20 mouse cellular contexts compared by ENCODE assay signal in the genomic region with DNA sequence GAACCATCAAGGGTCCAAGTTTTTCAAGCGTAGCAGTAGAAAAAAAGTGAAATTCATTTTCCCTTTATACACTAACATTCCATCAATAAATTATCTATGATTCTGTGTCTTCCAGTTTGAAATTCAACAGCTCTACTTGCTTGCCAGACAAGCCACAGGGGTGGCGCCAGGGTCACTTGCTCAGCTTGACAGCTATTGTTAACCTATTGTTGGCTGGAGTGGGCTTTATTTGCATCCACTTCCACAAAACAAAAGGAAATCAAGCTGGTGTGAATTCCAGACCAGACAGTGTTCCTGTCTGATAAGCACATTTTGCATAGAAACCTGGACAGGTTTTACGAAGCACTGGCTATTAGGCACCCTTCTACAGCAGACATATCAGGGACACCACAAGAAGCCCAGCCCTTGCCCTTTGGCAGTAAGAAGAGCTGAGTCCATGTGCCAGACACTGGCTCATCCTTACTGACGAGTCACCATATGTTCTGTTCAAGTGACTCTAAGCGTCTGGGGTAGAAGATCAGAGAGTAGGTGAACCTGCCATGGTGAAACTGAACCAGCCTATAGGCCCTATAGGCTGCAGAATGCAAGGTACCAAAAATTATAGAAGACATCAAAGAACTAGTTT.
DNase-seq lines count a peak whose midpoint lies in the region; ATAC-seq and TF ChIP-seq lines count a peak whose summit lies in the region.
"Had no signal": no experiment of that assay in that cellular context is flagged by ENCODE, and none has a peak within 500 bp of the region (broad histone marks: within the 10 kb centered on the region; RNA-seq: fewer than 3 reads in every experiment).

No protein-coding gene starts in this region.

- H3K27me3 ChIP-seq in hindbrain, embryonic 11.5 days (ENCODE audit: control insufficient read depth, insufficient read depth, low read length), result no peaks in the 10 kb centered on the region
- H3K27me3 ChIP-seq in hindbrain, embryonic 16.5 days (replicated peaks; ENCODE audit: control insufficient read depth, insufficient read depth, low read length), result no peaks in the 10 kb centered on the region
- H3K27me3 ChIP-seq in ES-Bruce4 (ENCODE audit: control insufficient read depth, insufficient read depth, low read length, poor library complexity, severe bottlenecking), result no peaks in the 10 kb centered on the region
- H3K27me3 ChIP-seq in liver, embryonic 11.5 days (replicated peaks; ENCODE audit: control insufficient read depth, insufficient read depth, low read length), result no peaks in the 10 kb centered on the region
- H3K27me3 ChIP-seq: embryonic facial prominence, embryonic 13.5 days; limb, embryonic 12.5 days; liver, embryonic 15.5 days; neural tube, embryonic 13.5 days; stomach, embryonic 15.5 days had no signal

- peak; percentile 65 for DNase-seq in hindbrain, embryonic 11.5 days (ENCODE audit: low spot score)
- DNase-seq in brain, embryonic 14.5 days (ENCODE audit: low read depth), result peak; percentile 35
- peak; percentile 41 for DNase-seq in embryo, embryonic 10 days (ENCODE audit: low spot score)
- no peak for DNase-seq in frontal cortex, adult 2 months (ENCODE audit: extremely low spot score in 1 of 2, low spot score in 1 of 2)
- no peak for DNase-seq in right cerebral cortex, adult 18-20 months
- no peak for DNase-seq in liver, embryonic 11.5 days (ENCODE audit: low spot score)
- DNase-seq: adrenal gland, postnatal 36 days; gastrocnemius, postnatal 36 days; heart, postnatal 36 days; lung, postnatal 36 days had no signal

- no peak overlapping the region for H3K9ac ChIP-seq in hindbrain, embryonic 11.5 days (ENCODE audit: low read depth, low read length)
- no peak overlapping the region for H3K9ac ChIP-seq in hindbrain, embryonic 16.5 days (ENCODE audit: low read depth, low read length)
- H3K9ac ChIP-seq in ES-Bruce4 (ENCODE audit: low read depth, poor library complexity, severe bottlenecking), result no peak overlapping the region
- no peak overlapping the region for H3K9ac ChIP-seq in liver, embryonic 11.5 days (ENCODE audit: low read depth, low read length)
- H3K9ac ChIP-seq: embryonic facial prominence, embryonic 13.5 days; limb, embryonic 12.5 days; liver, embryonic 15.5 days; neural tube, embryonic 13.5 days; stomach, embryonic 15.5 days had no signal

- 39% methylated on average over 5 of the region's 5 CpGs for WGBS in hindbrain, embryonic 11.5 days
- WGBS in hindbrain, embryonic 16.5 days, result 34% methylated on average over 5 of the region's 5 CpGs
- 69% methylated on average over 5 of the region's 5 CpGs for WGBS in liver, embryonic 11.5 days

- no peaks in the 10 kb centered on the region for H3K36me3 ChIP-seq in hindbrain, embryonic 11.5 days (ENCODE audit: control insufficient read depth, insufficient read depth, low read length)
- no peaks in the 10 kb centered on the region for H3K36me3 ChIP-seq in hindbrain, embryonic 16.5 days (ENCODE audit: control insufficient read depth, insufficient read depth, low read length)
- no peaks in the 10 kb centered on the region for H3K36me3 ChIP-seq in ES-Bruce4 (ENCODE audit: control insufficient read depth, insufficient read depth, low read length, poor library complexity, severe bottlenecking)
- H3K36me3 ChIP-seq in liver, embryonic 11.5 days (ENCODE audit: control insufficient read depth, insufficient read depth, low read length), result no peaks in the 10 kb centered on the region
- H3K36me3 ChIP-seq: embryonic facial prominence, embryonic 13.5 days; limb, embryonic 12.5 days; liver, embryonic 15.5 days; neural tube, embryonic 13.5 days; stomach, embryonic 15.5 days had no signal

- no peak for TF ChIP-seq CTCF in ES-Bruce4 (IDR thresholded peaks at IDR 0.05; ENCODE audit: low read depth, low read length)
- no peak for TF ChIP-seq CTCF in brain, embryonic 14.5 days (IDR thresholded peaks at IDR 0.05; ENCODE audit: borderline replicate concordance, extremely low read depth, insufficient read depth, insufficient read length)

- TF ChIP-seq POLR2A in ES-Bruce4 (IDR thresholded peaks at IDR 0.05; ENCODE audit: insufficient read depth, low read length), result no peak
- TF ChIP-seq POLR2A in brain, embryonic 14.5 days (IDR thresholded peaks at IDR 0.05; ENCODE audit: borderline replicate concordance, extremely low read depth, insufficient read depth, insufficient read length, poor library complexity, severe bottlenecking), result no peak

- no peak overlapping the region for H3K4me3 ChIP-seq in hindbrain, embryonic 11.5 days (ENCODE audit: low read depth, low read length)
- no peak overlapping the region for H3K4me3 ChIP-seq in hindbrain, embryonic 16.5 days (ENCODE audit: low read length)
- H3K4me3 ChIP-seq in ES-Bruce4 (ENCODE audit: low read depth, low read length), result no peak overlapping the region
- no peak overlapping the region for H3K4me3 ChIP-seq in liver, embryonic 11.5 days (ENCODE audit: low read depth, low read length)
- H3K4me3 ChIP-seq: embryonic facial prominence, embryonic 13.5 days; limb, embryonic 12.5 days; liver, embryonic 15.5 days; neural tube, embryonic 13.5 days; stomach, embryonic 15.5 days had no signal

- no peaks in the 10 kb centered on the region for H3K9me3 ChIP-seq in hindbrain, embryonic 11.5 days (ENCODE audit: control insufficient read depth, low read length)
- no peaks in the 10 kb centered on the region for H3K9me3 ChIP-seq in hindbrain, embryonic 16.5 days (ENCODE audit: control insufficient read depth, low read length)
- peaks cover 19% of the 10 kb centered on the region for H3K9me3 ChIP-seq in ES-Bruce4 (replicated peaks; ENCODE audit: control insufficient read depth, insufficient read depth, low read length, poor library complexity, severe bottlenecking)
- H3K9me3 ChIP-seq in liver, embryonic 11.5 days (ENCODE audit: control insufficient read depth, low read length), result no peaks in the 10 kb centered on the region
- H3K9me3 ChIP-seq: embryonic facial prominence, embryonic 13.5 days; liver, embryonic 15.5 days; neural tube, embryonic 13.5 days; stomach, embryonic 15.5 days had no signal

- H3K27ac ChIP-seq in hindbrain, embryonic 11.5 days (ENCODE audit: low read depth, low read length), result no peak overlapping the region
- no peak overlapping the region for H3K27ac ChIP-seq in hindbrain, embryonic 16.5 days (ENCODE audit: low read depth, low read length)
- H3K27ac ChIP-seq in ES-Bruce4 (ENCODE audit: insufficient read depth, low read length), result peak overlapping the region; percentile 80
- no peak overlapping the region for H3K27ac ChIP-seq in liver, embryonic 11.5 days (ENCODE audit: low read depth, low read length)
- H3K27ac ChIP-seq: embryonic facial prominence, embryonic 13.5 days; limb, embryonic 12.5 days; liver, embryonic 15.5 days; neural tube, embryonic 13.5 days; stomach, embryonic 15.5 days had no signal

- no peak overlapping the region for H3K4me2 ChIP-seq in hindbrain, embryonic 11.5 days (replicated peaks; ENCODE audit: low read depth, low read length)
- no peak overlapping the region for H3K4me2 ChIP-seq in hindbrain, embryonic 16.5 days (ENCODE audit: low read length)
- no peak overlapping the region for H3K4me2 ChIP-seq in liver, embryonic 11.5 days
- H3K4me2 ChIP-seq: embryonic facial prominence, embryonic 13.5 days; heart, embryonic 11.5 days; limb, embryonic 12.5 days; liver, embryonic 15.5 days; neural tube, embryonic 13.5 days; stomach, embryonic 15.5 days had no signal

- H3K4me1 ChIP-seq in hindbrain, embryonic 11.5 days (replicated peaks; ENCODE audit: control insufficient read depth, insufficient read depth, low read length), result no peaks in the 10 kb centered on the region
- H3K4me1 ChIP-seq in hindbrain, embryonic 16.5 days (ENCODE audit: control insufficient read depth, insufficient read depth, low read depth, low read length), result no peaks in the 10 kb centered on the region
- no peaks in the 10 kb centered on the region for H3K4me1 ChIP-seq in ES-Bruce4 (ENCODE audit: control insufficient read depth, insufficient read depth, low read length)
- no peaks in the 10 kb centered on the region for H3K4me1 ChIP-seq in liver, embryonic 11.5 days (replicated peaks; ENCODE audit: control insufficient read depth, insufficient read depth, low read length)
- H3K4me1 ChIP-seq: embryonic facial prominence, embryonic 13.5 days; limb, embryonic 12.5 days; liver, embryonic 15.5 days; neural tube, embryonic 13.5 days; stomach, embryonic 15.5 days had no signal

- peak; percentile 73 for ATAC-seq in hindbrain, embryonic 11.5 days (ENCODE audit: low FRiP score)
- no peak for ATAC-seq in hindbrain, embryonic 16.5 days
- no peak for ATAC-seq in liver, embryonic 11.5 days (replicated peaks; ENCODE audit: low FRiP score)
- ATAC-seq: activated CD4-positive, CD25-positive, alpha-beta regulatory T cell, adult 4 months; intestine, embryonic 16.5 days had no signal

- TF ChIP-seq EP300 in ES-Bruce4 (IDR thresholded peaks at IDR 0.05; ENCODE audit: insufficient read depth, low read depth, low read length), result no peak

Comparison
In these comparisons a context has a peak if more than half of its experiments do, and no peak if none do; other contexts are left out.
1. DNase-seq: peak in hindbrain, embryonic 11.5 days (single experiment), brain, embryonic 14.5 days (single experiment) and embryo, embryonic 10 days (single experiment); none in frontal cortex, adult 2 months (0 of 2), right cerebral cortex, adult 18-20 months (single experiment) and liver, embryonic 11.5 days (single experiment).